Mouse (Mus musculus) central nervous system, embryonic 18 days (tissue): ENCODE measurements around the gene Olfr889. TPM values are rescaled to one million over a fixed set of nuclear protein-coding genes. Genes with fewer than 3 reads are reported as not detected.

ENCODE experiments used
- polyA plus RNA-seq: library from polyadenylated mRNA; depleted of rRNA; stranded (reverse); fragments of >200 nt; gene quantifications from 2 replicates; pipeline ENCODE4 v1.2.3, GENCODE M21; 2012; rRNA removed

The Olfr889 gene
- polyA plus RNA-seq, result not detected in 2 replicates

GRCm38 (mm10) chr9:38114898-38115297, at the start of gene Olfr889:
TSS of gene Olfr889 (plus strand) at chr9:38115198.

GRCm38 (mm10) chr9:38083772-38084171, 31.2 kb upstream of the Olfr889 start, which contains the start of gene Olfr887:
TSS of gene Olfr887 (plus strand) at chr9:38084072.

GRCm38 (mm10) chr9:38107828-38108227, 7.2 kb upstream of the Olfr889 start, which contains the start of gene Olfr888:
TSS of gene Olfr888 (plus strand) at chr9:38108128.

GRCm38 (mm10) chr9:38142217-38142616, 27.2 kb downstream of the Olfr889 start, which contains the start of gene Olfr890:
TSS of gene Olfr890 (plus strand) at chr9:38142517.

Other genes with a start within 250 kb of the Olfr889 start
- gene Olfr145, start 218.5 kb upstream of the Olfr889 start, polyA plus RNA-seq, result under 0.01 TPM in 1 of 2 replicates, not detected in the other
- gene Olfr878, start 197.4 kb upstream of the Olfr889 start, polyA plus RNA-seq, result not detected in 2 replicates
- gene Olfr881, start 123.4 kb upstream of the Olfr889 start, polyA plus RNA-seq, result not detected in 2 replicates
- gene Olfr883, start 89.4 kb upstream of the Olfr889 start, polyA plus RNA-seq, result not detected in 2 replicates
- not detected in 2 replicates for gene Olfr884, start 68.6 kb upstream of the Olfr889 start, polyA plus RNA-seq
- not detected in 2 replicates for gene Olfr885, start 53.9 kb upstream of the Olfr889 start, polyA plus RNA-seq
- not detected in 2 replicates for gene Olfr887, start 31.1 kb upstream of the Olfr889 start, polyA plus RNA-seq
- gene Olfr888, start 7.1 kb upstream of the Olfr889 start, polyA plus RNA-seq, result not detected in 2 replicates
- gene Olfr890, start 27.3 kb downstream of the Olfr889 start, polyA plus RNA-seq, result not detected in 2 replicates
- not detected in 2 replicates for gene Olfr891, start 65.6 kb downstream of the Olfr889 start, polyA plus RNA-seq
- gene Olfr893, start 93.2 kb downstream of the Olfr889 start, polyA plus RNA-seq, result not detected in 2 replicates
- not detected in 2 replicates for gene Olfr894, start 102.9 kb downstream of the Olfr889 start, polyA plus RNA-seq
- gene Olfr143, start 137.6 kb downstream of the Olfr889 start, polyA plus RNA-seq, result not detected in 2 replicates
- gene Olfr895, start 152.7 kb downstream of the Olfr889 start, polyA plus RNA-seq, result not detected in 2 replicates
- not detected in 2 replicates for gene Olfr896-ps1, start 175.9 kb downstream of the Olfr889 start, polyA plus RNA-seq
- gene Olfr25, start 213.9 kb downstream of the Olfr889 start, polyA plus RNA-seq, result not detected in 2 replicates
- gene Olfr898, start 233.2 kb downstream of the Olfr889 start, polyA plus RNA-seq, result not detected in 2 replicates